Mouse (Mus musculus) heart, postnatal 36 days (tissue): ENCODE measurements around the gene Stab2. TPM values are rescaled to one million over a fixed set of nuclear protein-coding genes. Genes with fewer than 3 reads are reported as not detected.

Source experiments
- DNase-seq, 2 experiments: peaks; one replicate each; pipeline ENCODE4 v3.0.0; 2021 to 2022
- intact Hi-C: fragments of 180-260 bp; cut with DNase I; formaldehyde crosslinking; loops from one replicate; pipeline ENCODE4 v1.15.1; 2025
- total RNA-seq, 2 experiments: library from RNA; stranded (reverse); gene quantifications; 2 replicates each; pipeline ENCODE4 v1.2.3; 2021

Gene Stab2
- total RNA-seq, 2 experiments from 2014 or later, result 0.05 to 0.19 TPM

GRCm38 (mm10) chr10:86793509-86793951 lies 214.3 kb downstream of the Stab2 start:
- DNase-seq, result peak; percentile 39 to 46
- intact Hi-C loops, result no loop called here

GRCm38 (mm10) chr10:86791507-86792184 lies 216.2 kb downstream of the Stab2 start:
- intact Hi-C loops, result no loop called here
- no peak for DNase-seq

Other genes with a start within 250 kb of the Stab2 start
- gene Gm49358, start 244.1 kb downstream of the Stab2 start, total RNA-seq, result 10 to 100 TPM; 10.3 to 14.5 TPM
- 10 to 100 TPM; 30.8 to 38.3 TPM for gene Nt5dc3, start 229.0 kb downstream of the Stab2 start, total RNA-seq
- not detected for gene 1700113H08Rik, start 50.0 kb upstream of the Stab2 start, total RNA-seq